Mouse (Mus musculus) lung, adult 18-20 months (tissue): ENCODE measurements around the gene Vsig1.

Experiments
- DNase-seq, 2 experiments: peaks; one replicate each; pipeline ENCODE4 v3.0.0; 2022; ENCODE audit warnings: mixed read lengths in 2 of 2

Gene Vsig1

DNA sequence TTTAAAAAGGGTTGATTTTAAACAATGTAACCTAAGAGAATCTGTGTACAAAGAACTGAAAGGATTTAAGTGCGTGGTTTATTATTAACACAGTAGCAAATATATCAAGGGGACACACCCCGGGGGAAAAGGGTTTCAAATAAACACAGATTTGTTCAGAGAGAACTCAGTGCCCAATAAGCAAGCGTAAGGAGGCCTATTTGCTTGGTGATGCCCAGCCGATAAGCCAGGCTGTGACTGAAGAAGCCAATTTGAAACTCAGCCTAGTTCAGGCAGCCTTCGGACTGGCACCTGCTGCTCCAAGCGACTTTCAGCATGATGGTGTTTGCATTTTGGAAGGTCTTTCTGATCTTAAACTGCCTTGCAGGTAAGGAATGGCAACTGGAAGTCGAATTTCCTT lies at the start of gene Vsig1:
TSS of gene Vsig1 (plus strand) at position 249 of the 400 bp plus-strand sequence.
- no peak for DNase-seq

DNA sequence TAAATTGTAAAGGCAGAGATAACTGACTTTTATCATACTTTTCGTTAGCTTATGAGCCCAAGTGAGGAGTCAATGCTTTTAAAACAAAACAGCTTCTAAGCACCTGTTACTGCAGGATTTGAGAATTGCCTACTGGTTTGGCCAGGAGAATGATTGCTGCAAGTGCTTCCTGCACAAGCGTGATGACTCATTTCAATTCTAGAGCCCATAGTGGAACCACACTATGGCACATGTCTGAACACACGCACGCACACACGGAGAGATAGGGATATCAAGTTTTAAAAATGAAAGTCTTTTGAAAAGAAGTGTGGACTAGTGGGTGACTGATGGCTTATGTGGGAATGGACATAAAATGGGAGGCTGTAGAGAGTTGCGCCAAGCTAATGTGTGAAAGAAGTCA lies 44.6 kb upstream of the Vsig1 start:
- DNase-seq = no peak

DNA sequence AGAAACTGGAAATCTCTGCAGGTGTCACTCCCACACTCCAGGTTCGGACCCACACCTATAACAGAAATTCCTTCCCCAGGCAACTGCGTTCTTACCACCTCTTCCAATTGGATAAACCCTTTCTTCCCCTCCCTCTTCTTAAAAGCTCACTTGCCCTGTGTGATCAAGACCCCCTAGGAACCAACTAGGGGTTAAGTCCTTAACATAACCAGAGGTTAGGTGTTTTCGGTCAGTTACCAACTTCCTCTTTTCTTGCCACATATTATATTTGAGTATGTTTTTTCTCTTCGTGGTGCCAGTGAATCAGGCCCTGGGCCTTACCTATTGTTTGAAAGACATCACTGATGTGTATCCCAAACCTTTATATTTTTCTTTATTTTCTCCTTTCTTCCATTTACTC lies 44.0 kb upstream of the Vsig1 start:
- no peak for DNase-seq

DNA sequence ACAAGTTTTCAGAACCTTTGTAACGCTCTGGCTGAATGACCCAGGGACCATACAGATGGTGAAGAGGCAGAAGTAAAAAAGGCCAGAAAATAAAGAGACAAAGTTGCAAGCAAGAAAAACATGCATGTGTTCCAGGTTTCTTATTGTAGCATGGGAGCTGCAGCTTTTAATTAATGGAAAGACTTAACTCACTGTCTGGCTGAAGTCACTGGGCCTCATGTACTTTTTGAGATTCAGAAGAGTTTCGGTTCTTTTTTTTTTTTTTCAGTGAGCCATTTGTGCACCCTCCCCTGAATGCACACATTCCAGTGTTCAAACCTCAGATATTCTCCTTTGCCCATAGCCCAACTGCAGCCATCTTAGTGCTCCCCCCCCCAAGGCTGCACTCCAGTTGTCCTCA lies 20.2 kb upstream of the Vsig1 start:
- DNase-seq = no peak

DNA sequence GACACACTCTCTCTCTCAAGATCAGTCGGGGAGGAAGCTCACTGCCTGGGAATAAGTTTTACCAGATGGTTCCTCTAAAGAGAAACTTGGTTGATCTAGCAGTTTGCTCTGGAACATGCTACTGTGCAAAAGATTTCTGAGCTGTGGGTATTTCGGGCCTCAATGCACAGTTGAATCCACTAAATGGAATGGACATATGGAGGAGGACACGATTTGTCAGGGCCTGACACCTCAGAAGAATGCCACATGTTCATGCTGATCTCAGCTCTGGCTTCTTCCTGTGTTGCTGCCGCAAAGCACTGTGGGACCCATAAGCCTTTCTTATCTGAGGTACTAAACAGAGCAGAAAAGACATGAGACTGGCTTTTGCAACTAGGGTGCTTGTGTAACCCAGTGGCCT lies 15.6 kb upstream of the Vsig1 start:
- DNase-seq = no peak

DNA sequence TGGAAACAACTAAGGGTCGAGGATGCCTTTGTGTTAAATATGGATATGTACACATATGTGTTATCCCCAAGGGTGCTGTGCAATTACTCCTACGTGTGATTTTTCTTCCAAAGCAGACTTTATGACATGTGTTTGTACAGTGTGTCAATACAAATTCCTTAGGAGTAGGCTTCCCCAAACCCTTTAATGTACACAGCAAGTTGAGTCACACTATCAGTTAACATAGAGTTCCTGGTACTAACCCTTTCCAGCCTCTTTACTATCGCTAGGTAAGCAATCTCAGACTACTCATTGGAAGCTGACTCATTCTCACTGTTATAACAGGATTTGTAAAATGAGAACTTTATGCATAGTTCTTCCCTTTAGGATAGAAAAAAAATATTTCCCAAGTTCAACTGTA lies 3.9 kb upstream of the Vsig1 start:
- no peak for DNase-seq

DNA sequence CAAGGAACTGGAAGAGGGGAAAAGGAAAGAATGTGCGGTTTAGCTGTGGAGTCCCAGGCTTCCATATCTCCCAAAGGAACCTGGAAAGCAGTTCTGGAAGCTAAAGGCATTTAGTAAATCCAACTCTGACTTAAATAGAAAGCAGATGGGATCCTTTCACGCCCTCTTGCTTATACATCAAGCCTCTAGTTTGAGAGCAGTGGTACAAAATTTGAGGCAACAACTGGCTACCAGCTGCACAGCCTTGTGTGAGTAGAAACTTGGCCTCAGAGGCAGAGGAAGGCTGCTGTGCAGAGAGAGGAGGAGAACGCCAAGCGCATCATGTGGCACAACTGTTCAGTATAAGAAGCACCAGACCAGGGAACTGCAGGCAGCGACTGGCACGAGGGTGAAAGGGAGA lies 13.9 kb downstream of the Vsig1 start:
- DNase-seq = no peak

DNA sequence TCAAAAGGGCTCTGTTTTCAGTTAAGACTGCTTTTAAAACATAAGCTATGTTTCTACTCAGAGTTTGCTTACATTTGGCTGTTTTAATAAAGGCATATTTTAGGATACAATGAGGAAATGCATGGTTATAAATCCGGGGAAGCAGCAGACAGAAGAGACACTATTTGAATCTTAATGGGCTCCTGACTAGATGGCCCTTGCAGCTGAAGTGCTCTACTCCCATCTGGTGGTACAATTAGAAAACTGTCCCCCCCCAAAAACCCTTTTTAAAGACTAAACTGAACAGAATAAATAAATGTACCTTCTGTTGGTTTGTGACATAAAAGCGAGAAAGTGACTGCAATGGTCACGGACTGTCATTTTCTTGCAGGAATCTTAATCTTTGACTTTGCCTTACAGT lies 24.7 kb downstream of the Vsig1 start:
- no peak for DNase-seq

DNA sequence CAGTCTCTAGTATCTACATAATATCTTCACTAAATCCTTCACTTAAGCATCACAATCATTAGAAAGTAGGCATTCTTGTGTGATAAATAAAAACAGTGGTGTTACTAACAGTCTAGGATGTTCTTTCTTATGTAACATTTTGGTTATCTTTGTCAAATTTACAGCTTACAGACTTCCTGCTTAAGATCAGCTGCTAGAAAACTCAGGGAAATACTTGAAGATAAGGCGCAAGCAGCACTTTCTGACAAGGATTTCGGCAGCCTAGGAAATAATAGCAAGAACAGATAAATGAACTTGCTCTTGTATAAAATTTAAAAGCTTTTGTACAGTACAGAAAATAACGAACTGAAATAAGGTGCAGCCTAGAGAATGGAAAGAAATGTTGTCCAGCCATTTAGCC lies 25.9 kb downstream of the Vsig1 start:
- DNase-seq = no peak

DNA sequence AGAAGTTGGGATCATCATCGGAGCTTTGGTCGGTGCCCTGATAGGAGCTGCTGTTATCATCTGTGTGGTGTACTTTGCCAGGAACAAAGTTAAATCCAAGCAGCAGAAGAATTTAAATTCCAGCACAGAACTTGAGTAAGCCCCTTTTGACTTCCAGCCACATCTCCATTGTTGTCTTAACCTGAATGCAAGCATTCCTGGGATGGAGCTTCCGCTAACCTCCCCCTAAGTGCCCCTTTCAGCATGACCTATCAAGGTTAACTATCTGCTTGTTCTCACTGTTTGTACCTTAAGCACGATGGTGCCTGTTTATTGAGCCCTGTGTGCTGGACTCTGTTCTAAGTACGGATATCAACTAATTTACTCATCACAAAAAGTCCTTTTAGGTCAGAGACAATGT lies 28.9 kb downstream of the Vsig1 start:
- DNase-seq = no peak

DNA sequence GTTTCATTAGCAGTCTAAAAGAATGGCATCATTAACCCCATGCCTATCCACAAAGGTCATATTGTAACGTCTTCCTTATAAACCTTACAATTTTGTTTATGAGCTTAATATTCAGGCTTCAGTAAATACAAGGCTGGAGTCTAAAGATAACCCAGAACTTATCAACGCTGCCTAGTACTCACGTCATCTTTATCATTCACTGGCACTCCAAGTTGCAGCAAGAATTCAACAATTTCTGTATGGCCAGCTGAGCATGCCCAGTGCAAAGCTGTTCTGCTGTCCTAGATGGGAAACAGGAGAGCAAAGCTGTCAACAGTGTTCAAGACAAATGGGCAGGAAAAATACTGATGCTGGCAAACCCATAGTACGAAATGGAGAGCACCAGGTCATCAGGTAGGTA lies 46.2 kb downstream of the Vsig1 start:
- DNase-seq = no peak

DNA sequence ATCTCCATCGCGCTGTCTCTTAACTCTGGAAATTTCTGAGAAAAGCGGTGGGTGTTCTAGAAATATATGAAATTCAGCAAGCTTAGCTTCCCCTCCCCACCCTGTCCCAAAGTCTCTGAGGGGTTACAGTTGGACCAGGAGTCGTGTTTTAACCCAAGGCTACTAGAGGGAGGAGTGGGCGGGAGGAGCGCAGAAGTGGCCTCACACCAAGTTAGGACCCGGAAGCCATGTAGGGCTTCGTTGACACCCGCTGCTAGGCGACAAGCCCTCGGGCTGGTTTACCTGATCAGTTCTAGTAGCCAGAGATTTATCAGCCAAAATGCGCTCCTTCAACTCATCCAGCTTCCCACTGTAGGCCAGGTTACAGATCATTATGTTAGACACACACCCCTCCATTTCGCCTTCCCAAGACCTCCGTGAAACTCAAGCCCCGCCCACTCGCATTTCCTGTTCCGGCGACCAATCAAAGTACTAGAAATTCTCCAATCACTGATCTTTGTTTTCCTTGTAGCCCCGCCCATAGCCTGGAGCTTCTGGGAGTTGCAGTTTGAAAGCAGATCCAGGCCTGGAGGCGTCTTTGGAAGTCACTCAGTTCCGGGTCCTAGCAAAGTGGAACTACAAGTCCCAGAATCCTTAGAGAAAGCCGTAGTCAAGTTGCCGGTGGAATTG lies 49.0 kb downstream of the Vsig1 start, which contains the start of the genes Psmd10 and Atg4a:
TSS of gene Psmd10 (minus strand) at position 457 of the 669 bp plus-strand sequence.
TSS of gene Atg4a (plus strand) at position 636 of the 669 bp plus-strand sequence.
- DNase-seq = peak; percentile 93 to 95

DNA sequence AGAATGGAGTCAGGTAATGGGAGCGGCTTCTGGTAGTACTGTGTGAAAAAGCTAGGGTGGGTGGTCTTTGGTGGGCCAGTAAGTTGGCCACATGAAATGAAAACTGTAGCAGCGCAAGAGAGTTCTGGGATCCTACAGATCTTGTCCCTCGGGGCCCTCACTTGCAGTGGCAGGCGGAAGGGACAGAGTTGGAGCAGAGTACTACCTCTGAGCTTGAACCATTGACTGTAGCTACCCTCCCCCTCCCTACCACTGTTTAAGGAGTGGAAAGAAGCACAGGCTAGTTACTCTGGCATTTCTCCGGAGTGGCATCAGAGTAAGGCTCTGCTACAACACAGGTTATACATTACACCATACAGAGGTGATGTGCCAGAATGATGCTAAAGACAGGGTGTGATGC lies 49.6 kb downstream of the Vsig1 start:
- no peak for DNase-seq

DNA sequence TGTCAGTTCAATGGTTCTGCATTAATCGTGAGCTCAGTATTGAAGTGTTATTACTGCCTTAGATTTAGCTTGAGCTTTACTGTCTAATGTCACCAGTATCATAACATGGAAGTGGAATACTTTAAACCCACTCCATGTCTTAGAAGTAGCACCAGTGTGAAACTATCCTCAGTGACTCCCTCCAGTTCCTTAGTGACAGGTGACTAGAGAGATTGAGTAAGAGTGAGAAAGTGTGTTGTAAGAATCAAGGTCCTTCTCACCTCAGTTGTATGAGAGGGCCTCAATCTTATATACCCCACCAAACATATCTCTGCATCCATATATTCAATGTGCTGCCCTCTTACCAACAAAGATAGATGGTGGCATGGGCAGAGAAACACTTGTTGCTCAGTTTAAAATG lies 71.5 kb downstream of the Vsig1 start:
- DNase-seq = no peak

DNA sequence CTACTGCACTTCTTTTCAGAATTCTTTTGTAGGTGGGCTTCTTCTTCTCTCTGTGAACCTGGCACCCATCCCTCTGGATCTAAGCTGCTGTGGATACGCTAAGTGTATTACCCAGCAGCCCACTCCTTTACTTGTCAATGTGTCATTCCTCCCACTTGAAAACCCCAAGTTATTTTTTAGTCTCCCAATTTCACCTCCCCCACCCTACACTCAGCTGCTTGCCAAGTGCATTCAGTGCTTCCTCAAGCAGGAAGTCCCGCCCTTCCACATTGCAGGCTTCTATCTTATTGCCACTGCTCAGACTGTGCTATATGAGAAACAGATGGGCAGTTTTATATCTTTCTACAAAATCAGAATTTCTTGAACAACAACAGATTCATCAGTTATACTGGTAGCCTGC lies 72.1 kb downstream of the Vsig1 start:
- DNase-seq = peak; percentile 28 to 58

DNA sequence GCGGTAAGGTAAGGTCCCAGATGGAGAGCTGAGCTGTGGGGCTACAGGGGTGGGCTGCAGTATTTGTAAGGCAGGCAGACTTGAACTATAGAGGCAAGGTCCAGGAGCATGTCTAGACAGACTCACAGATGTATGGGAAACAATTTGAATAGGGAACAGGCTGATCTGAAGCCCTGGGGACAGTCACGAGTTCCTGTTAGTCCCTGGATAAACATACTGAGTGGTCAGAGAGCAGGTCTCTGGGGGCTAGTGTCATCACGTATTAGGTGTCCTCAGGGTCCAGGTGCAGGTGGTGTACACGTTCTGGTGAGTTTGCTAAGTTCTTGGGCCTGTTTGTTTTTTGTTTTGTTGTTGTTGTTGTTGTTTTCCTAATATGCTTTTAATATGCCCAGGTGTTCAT lies 72.8 kb downstream of the Vsig1 start:
- DNase-seq = no peak

DNA sequence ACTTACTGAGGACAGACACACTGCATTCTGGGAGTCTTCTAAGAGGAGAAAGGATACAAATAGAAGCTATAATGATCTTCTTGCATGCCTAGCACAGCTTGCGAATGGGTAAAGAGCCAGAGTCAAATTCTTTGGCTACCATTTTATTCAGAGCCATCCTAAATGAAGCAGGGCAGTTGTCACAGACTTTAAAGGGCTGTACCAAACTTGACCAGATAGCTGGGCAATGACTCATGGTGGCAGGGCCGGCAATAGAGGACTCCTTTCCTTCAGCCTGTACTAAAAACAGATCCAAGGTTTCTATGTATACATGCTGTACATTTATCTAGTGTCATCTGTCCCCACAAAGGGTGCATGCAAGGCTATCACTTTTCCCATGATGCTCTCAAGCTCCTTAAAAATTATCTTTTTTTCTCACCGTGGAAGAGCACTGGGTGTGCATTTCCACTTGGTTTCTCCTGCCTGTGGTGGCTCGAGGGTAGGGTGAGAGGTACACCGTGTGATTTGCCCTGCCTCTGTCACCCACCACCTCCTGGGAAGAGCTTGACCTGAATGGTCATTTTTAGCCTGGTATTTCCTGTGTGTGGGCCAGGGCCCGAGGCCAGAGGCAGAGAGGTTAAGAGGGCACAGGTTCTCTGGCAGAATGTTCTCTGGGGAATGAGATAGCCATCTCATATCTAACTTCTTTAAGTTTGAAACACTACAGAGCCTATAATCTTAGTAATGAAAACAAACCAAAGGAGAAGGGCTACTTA lies 76.0 kb downstream of the Vsig1 start:
- peak; percentile 18 to 30 for DNase-seq

DNA sequence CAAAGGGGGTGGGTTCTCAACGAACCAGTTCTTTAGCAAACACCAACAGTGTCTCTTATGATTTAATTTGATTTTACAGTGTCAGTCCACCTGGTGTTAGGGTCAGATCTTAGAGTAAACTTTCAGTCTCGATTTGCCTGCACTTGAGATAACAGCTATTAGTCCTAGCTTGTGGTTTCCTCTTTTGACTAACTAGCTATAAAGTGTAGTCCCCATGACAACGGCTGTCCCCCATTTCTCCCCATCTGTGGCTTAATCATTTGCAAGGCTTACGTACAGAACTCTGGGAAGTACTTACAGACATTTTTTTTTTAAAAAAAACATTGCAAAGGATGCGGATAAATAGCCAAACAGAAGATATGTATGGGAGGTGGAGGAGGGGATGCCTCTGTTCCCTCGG lies 77.4 kb downstream of the Vsig1 start:
- DNase-seq = peak in 1 of 2 experiments; percentile 25

DNA sequence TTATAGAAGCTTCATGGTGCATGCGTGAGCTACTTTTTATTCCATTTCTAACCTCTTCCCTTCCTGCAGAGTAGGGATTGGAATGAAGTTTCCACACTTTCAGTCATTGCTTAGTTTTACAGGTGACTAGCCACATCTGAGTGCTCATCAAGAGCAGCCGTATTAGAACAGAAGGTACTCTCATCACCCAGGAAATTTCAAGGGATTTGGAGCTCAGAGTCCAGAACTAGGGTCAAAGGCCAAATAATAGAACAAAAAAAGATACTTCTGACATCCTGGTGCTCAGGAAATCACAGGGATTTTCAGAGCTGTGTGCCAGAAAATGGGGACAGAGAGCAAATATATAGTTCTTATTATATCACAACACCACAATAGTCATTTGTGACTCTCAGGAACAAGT lies 77.8 kb downstream of the Vsig1 start:
- DNase-seq = no peak
